ENCODE assay signal across 13 mouse cellular contexts in the genomic region with DNA sequence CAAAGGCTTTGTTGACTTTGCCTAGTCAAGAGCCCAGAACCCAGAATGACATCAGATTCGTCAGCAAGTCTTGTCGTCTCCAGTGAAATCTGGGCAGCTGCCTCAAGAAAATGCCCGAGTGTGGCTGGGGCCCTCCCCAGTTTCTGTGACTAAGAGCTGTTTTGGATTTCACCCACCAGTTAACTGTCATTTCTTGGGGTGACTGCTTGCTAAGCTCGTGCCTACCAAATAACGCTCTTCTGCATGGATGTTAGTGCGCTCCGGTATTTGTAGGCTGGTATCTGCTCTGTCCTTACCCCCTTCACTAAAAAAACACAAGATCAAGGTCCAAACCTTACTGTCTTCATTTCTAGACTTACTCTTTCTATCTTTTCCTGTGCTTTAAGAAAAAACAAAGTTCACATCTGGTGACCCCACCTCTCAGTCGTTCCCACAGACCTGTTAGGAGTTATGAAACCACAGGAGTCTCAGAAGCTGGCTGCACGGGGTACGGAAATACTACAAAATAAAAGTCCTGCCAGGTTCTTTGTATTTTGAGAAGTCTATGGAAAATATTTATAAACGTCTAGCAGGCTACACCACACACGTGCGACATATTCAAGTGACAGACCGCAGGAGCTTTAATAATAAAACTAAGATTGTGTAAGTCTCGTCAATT. TPM values are rescaled to one million over a fixed set of nuclear protein-coding genes. Genes with fewer than 3 reads are reported as not detected.
A peak's percentile ranks its signal among the peaks of the same experiment; 100 is the strongest.
DNase-seq lines count a peak whose midpoint lies in the region; ATAC-seq and TF ChIP-seq lines count a peak whose summit lies in the region.
"Had no signal": no experiment of that assay in that cellular context is flagged by ENCODE, and none has a peak within 500 bp of the region (broad histone marks: within the 10 kb centered on the region; RNA-seq: fewer than 3 reads in every experiment).

No protein-coding gene starts in this region.

- TF ChIP-seq CTCF in thymus, adult 2 months (IDR thresholded peaks at IDR 0.05; ENCODE audit: borderline replicate concordance, control insufficient read depth, extremely low read depth, insufficient read depth, low read length, poor library complexity): no peak

- intact Hi-C loops in heart, postnatal 25 days (cut with DNase I): no loop called here

- no peak overlapping the region for H3K9ac ChIP-seq in heart, embryonic 15.5 days
- H3K9ac ChIP-seq: heart, embryonic 12.5 days had no signal

- no peak for ATAC-seq in heart, embryonic 15.5 days (replicated peaks; ENCODE audit: insufficient number of reproducible peaks, insufficient read depth, low FRiP score, low read depth)
- peak; percentile 85 for ATAC-seq in CD4-positive, CD25-positive, alpha-beta regulatory T cell, adult 4 months
- peak; percentile 84 for ATAC-seq in granulocyte monocyte progenitor cell, adult 5-6 weeks (replicated peaks; ENCODE audit: poor library complexity, severe bottlenecking)

- no peaks in the 10 kb centered on the region for H3K36me3 ChIP-seq in heart, embryonic 15.5 days
- H3K36me3 ChIP-seq in thymus, adult 2 months (ENCODE audit: control insufficient read depth, insufficient read depth, low read length): no peaks in the 10 kb centered on the region
- H3K36me3 ChIP-seq: heart, embryonic 12.5 days had no signal

- no peak for TF ChIP-seq POLR2A in thymus, adult 2 months (IDR thresholded peaks at IDR 0.05; ENCODE audit: control insufficient read depth, extremely low read depth, insufficient read depth, low read length, poor library complexity)

- H3K4me3 ChIP-seq in heart, embryonic 15.5 days: no peak overlapping the region
- H3K4me3 ChIP-seq in thymus, adult 2 months (ENCODE audit: control insufficient read depth, insufficient read depth, low read length): no peak overlapping the region
- H3K4me3 ChIP-seq: gastrocnemius, adult 2 months; heart, embryonic 12.5 days had no signal

- WGBS in heart, embryonic 15.5 days: 70% methylated on average over 15 of the region's 15 CpGs
- WGBS in thymus, adult 2 months: 5% methylated on average over 15 of the region's 15 CpGs

- DNase-seq in heart, postnatal 25 days (ENCODE audit: low spot score): no peak
- DNase-seq in thymus, adult 2 months: peak; percentile 48
- DNase-seq in cerebellum, postnatal 4 days (ENCODE audit: low spot score in 2 of 2): no peak
- DNase-seq in heart, adult 8-10 months (ENCODE audit: low spot score): no peak
- DNase-seq in cerebellum, postnatal 36 days: no peak
- DNase-seq: gastrocnemius, adult 2 months; kidney, postnatal 4 days; right cerebral cortex, postnatal 4 days had no signal

- H3K4me2 ChIP-seq in heart, embryonic 15.5 days: no peak overlapping the region
- H3K4me2 ChIP-seq: heart, embryonic 12.5 days; liver, embryonic 11.5 days had no signal

- H3K9me3 ChIP-seq in heart, embryonic 15.5 days (replicated peaks): no peaks in the 10 kb centered on the region
- H3K9me3 ChIP-seq: heart, embryonic 12.5 days had no signal

- H3K27me3 ChIP-seq in heart, embryonic 15.5 days: peaks cover 3% of the 10 kb centered on the region; the same call in 1 of the 2 replicates
- no peaks in the 10 kb centered on the region for H3K27me3 ChIP-seq in thymus, adult 2 months (ENCODE audit: control insufficient read depth, insufficient read depth, low read length)
- H3K27me3 ChIP-seq: heart, embryonic 12.5 days had no signal

- H3K27ac ChIP-seq in heart, embryonic 15.5 days: peak overlapping the region; percentile 45
- H3K27ac ChIP-seq in thymus, adult 2 months (ENCODE audit: control insufficient read depth, insufficient read depth, low read length): peak overlapping the region; percentile 28
- H3K27ac ChIP-seq: gastrocnemius, adult 2 months had no signal

- H3K4me1 ChIP-seq in heart, embryonic 15.5 days (replicated peaks): 0 out of 2 replicates have a peak, but pooled peaks cover 3% of the 10 kb centered on the region
- H3K4me1 ChIP-seq in thymus, adult 2 months (replicated peaks; ENCODE audit: control insufficient read depth, insufficient read depth, low read length): peaks cover 34% of the 10 kb centered on the region

RNA-seq across cellular contexts. Expression of gene Kcnj15, which starts 5.5 kb away (rescaled TPM):
- polyA plus RNA-seq in heart, embryonic 15.5 days (2015; fragmentation: Nextera tagmentation; extraction: Ambion mirVana): 3.4 and 3.8 TPM in 2 replicates
- 1 to 10 TPM; 1.2 to 1.6 TPM for total RNA-seq in heart, postnatal 25 days (2021)
- 1 to 10 TPM; 1.3 to 1.6 TPM for polyA plus RNA-seq in CD4-positive, CD25-positive, alpha-beta regulatory T cell, adult 4 months (2017; shearing (Covaris generic))
- not detected in 2 replicates for total RNA-seq in granulocyte monocyte progenitor cell, adult 5-6 weeks (2014; fragmentation: Nextera tagmentation)
- total RNA-seq in granulocyte monocyte progenitor cell, adult 5-6 weeks (2017): not detected in 2 replicates
- polyA plus RNA-seq in thymus, adult 2 months (2012; rRNA removed): 7.3 and 12.5 TPM in 2 replicates
- total RNA-seq in heart, adult 8-10 months (2022): under 1 TPM; 0.63 to 0.97 (median 0.79) TPM
